Mouse (Mus musculus) ES-Bruce4 (cell line): ENCODE results near the gene Gab2. TPM values are rescaled to one million over a fixed set of nuclear protein-coding genes. Genes with fewer than 3 reads are reported as not detected.

ENCODE experiments used
- H3K27ac ChIP-seq: 2 replicates; pipeline ENCODE4 v1.5.1; 2012; ENCODE audit warnings: low read length, inconsistent platforms; ENCODE audit not compliant: insufficient read depth
- H3K27me3 ChIP-seq: 2 replicates; pipeline ENCODE4 v1.6.1; 2012; ENCODE audit warnings: mild to moderate bottlenecking, low read length, inconsistent platforms; ENCODE audit not compliant: control insufficient read depth, poor library complexity, insufficient read depth, severe bottlenecking
- H3K36me3 ChIP-seq: 2 replicates; pipeline ENCODE4 v1.6.1; 2012; ENCODE audit warnings: inconsistent platforms, mild to moderate bottlenecking, low read length, moderate library complexity; ENCODE audit not compliant: control insufficient read depth, poor library complexity, insufficient read depth, severe bottlenecking
- H3K4me1 ChIP-seq: one replicate; pipeline ENCODE4 v1.8.1; 2011; ENCODE audit warnings: low read length; ENCODE audit not compliant: control insufficient read depth, insufficient read depth
- H3K4me3 ChIP-seq: 2 replicates; pipeline ENCODE4 v1.5.1; 2011; ENCODE audit warnings: low read depth, mild to moderate bottlenecking, low read length
- H3K9ac ChIP-seq: 2 replicates; pipeline ENCODE4 v1.6.1; 2012; ENCODE audit warnings: low read depth, mild to moderate bottlenecking, inconsistent platforms; ENCODE audit not compliant: poor library complexity, severe bottlenecking
- H3K9me3 ChIP-seq: replicated peaks from 2 replicates; pipeline ENCODE4 v1.6.1; 2012; ENCODE audit warnings: mild to moderate bottlenecking, low read length, inconsistent platforms; ENCODE audit not compliant: control insufficient read depth, poor library complexity, insufficient read depth, severe bottlenecking
- CTCF ChIP-seq: IDR thresholded peaks from one replicate; pipeline ENCODE4 v1.8.1; 2011; ENCODE audit warnings: low read depth, low read length
- EP300 ChIP-seq: IDR thresholded peaks from 2 replicates; pipeline ENCODE4 v1.6.1; 2011; ENCODE audit warnings: low read depth, low read length; ENCODE audit not compliant: insufficient read depth
- POLR2A ChIP-seq: IDR thresholded peaks from one replicate; pipeline ENCODE4 v1.8.1; 2011; ENCODE audit warnings: low read length; ENCODE audit not compliant: insufficient read depth
- polyA plus RNA-seq: library from polyadenylated mRNA; stranded (reverse); fragments of >200 nt; gene quantifications from 2 replicates; pipeline ENCODE4 v1.2.4, GENCODE M21; 2011; ENCODE audit warnings: low read depth; ENCODE audit not compliant: missing spikeins, insufficient read depth, insufficient read length

The Gab2 gene
- polyA plus RNA-seq, 1 experiment: 2.6 TPM

DNA sequence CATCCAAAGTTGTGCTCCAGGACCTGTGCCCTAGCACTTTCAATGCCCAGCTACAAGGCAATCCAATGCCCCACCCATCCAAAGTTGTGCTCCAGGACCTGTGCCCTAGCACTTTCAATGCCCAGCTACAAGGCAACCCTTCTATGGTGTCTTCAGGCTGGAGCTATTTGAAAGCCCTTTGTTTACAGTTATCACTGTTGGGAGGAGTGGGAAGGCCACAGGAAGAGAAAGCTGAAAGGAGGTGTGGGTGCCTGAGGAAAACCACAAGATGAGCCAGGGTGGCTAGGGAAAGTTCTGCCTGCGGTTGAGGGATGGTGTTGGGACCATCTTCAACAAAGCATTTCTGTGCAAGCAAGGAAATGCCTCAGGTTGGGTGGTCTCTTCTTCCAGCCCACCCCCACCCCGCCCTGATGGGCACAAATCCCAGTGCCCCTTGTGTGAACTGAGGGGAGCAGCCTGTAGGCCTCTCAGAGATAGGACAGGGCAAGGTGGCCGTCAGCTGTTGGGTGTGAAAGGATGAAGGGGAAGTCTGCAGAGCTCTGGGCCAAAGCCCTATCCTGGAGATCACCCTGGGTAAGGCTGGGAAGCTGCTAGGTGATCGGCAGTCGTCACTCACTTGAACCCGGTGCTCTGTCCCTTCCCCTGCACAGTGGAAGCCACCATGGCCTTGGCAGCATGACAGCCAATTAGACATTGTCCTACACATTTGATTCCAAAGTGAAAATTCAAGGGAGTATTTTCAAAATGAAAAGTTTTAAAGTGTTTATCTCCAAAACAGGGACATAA lies 251.9 kb downstream of the Gab2 start:
- H3K27ac ChIP-seq: no peak overlapping the region
- no peaks in the 10 kb centered on the region for H3K9me3 ChIP-seq
- no peak overlapping the region for H3K9ac ChIP-seq
- no peak for TF ChIP-seq CTCF
- TF ChIP-seq POLR2A: no peak
- no peak for TF ChIP-seq EP300
- no peaks in the 10 kb centered on the region for H3K36me3 ChIP-seq
- no peaks in the 10 kb centered on the region for H3K27me3 ChIP-seq
- no peak overlapping the region for H3K4me3 ChIP-seq
- peaks cover 5% of the 10 kb centered on the region for H3K4me1 ChIP-seq

DNA sequence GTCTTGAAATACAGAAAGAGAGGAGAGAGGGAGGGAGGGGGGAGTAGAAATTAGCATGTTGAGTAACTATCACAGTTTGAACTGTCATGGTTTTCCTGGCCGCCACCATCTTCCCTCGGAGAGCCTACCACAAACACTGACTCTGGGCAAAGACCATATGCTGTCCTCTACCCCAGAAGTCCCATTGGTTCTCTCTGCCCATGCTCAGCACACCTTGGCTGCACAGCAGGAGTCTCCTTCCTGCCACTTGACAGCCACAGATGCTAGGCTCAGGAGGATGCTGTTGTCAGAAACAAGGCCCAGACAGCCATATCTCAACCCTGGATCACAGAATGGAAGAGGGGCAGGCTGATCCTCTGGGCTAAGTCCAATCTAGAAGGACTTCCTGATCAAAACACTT lies 253.0 kb downstream of the Gab2 start:
- Histone ChIP-seq H3K9ac (no peak overlapping the region), H3K36me3 (no peaks in the 10 kb centered on the region), H3K27me3 (no peaks in the 10 kb centered on the region), H3K9me3 (no peaks in the 10 kb centered on the region), H3K4me3 (no peak overlapping the region), H3K27ac (no peak overlapping the region), H3K4me1 (peaks cover 5% of the 10 kb centered on the region)
- TF ChIP-seq CTCF (no peak), EP300 (no peak), POLR2A (no peak)

DNA sequence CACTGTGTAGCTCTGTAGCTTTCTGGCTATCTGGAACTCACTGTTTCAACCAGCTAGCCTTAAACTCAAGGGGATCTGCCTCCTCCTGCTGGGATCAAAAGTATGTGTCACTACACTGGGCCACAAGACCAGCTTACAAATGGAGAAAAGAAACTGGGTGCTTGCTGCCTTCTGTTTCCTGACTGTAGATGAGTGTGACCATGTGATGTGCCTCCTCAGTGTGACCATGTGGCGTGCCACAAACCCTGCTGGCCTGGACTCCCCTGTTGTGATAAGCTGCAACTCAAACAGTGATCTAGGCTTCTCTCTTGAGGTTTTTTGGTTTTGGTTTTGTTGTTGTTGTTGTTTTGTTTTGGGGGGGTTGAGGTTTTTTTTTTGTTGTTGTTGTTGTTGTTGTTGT lies 255.3 kb downstream of the Gab2 start:
- Histone ChIP-seq H3K27me3 (no peaks in the 10 kb centered on the region), H3K27ac (no peak overlapping the region), H3K4me1 (peaks cover 5% of the 10 kb centered on the region), H3K36me3 (no peaks in the 10 kb centered on the region), H3K9me3 (no peaks in the 10 kb centered on the region), H3K9ac (no peak overlapping the region), H3K4me3 (no peak overlapping the region)
- no peak for TF ChIP-seq POLR2A
- TF ChIP-seq EP300: no peak
- no peak for TF ChIP-seq CTCF

DNA sequence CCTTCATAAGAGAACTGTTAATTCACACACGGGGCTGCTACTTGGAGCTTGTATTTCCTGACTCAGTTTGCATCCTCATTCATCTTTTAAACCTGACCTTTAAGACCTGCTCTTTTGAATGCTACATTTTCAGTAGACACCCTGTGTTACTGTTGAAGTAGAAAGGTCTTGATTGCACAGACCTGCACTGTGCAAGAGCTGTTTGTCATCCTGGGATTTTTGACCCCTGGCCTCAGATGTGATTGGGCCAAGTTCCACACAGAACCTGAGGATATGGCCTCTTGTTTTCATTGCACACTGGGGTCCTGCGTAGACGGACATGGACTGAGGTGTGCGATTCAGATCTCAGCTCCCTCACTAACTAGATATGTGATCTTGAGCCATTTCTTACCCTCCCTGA lies 257.2 kb downstream of the Gab2 start:
- no peak for TF ChIP-seq POLR2A
- no peak for TF ChIP-seq EP300
- TF ChIP-seq CTCF: no peak
- H3K9ac ChIP-seq: no peak overlapping the region

DNA sequence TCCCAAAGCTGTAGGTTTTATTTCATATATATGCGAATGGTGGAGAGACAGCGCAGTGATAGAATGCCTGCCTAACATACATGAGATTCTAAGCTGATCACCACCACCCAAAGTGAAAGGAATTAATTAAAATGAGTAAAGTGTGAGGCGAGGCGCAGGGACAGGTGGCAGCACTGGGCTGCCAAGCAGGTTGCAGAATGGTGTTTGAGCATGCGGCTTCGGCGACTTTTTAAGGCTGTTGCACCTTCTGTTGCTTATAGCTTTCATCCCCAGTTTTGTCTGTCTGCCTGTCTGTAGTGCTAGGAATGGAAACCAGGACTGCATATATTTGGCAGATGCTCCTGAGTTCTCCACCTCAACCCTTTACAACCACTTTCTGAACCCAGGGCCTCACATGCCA lies 258.2 kb downstream of the Gab2 start:
- no peak overlapping the region for H3K4me3 ChIP-seq
- TF ChIP-seq POLR2A: no peak
- TF ChIP-seq EP300: no peak
- TF ChIP-seq CTCF: no peak
- H3K27ac ChIP-seq: no peak overlapping the region
- no peak overlapping the region for H3K9ac ChIP-seq
- no peaks in the 10 kb centered on the region for H3K27me3 ChIP-seq
- H3K9me3 ChIP-seq: no peaks in the 10 kb centered on the region
- no peaks in the 10 kb centered on the region for H3K4me1 ChIP-seq
- no peaks in the 10 kb centered on the region for H3K36me3 ChIP-seq

More for the DNA sequence above, 257.2 kb downstream of the Gab2 start:
- no peak overlapping the region for H3K27ac ChIP-seq
- no peaks in the 10 kb centered on the region for H3K27me3 ChIP-seq
- H3K9me3 ChIP-seq: no peaks in the 10 kb centered on the region
- no peaks in the 10 kb centered on the region for H3K36me3 ChIP-seq
- H3K4me1 ChIP-seq: no peaks in the 10 kb centered on the region
- H3K4me3 ChIP-seq: no peak overlapping the region
